Mouse (Mus musculus): ENCODE data around the gene Mettl26.

DNA sequence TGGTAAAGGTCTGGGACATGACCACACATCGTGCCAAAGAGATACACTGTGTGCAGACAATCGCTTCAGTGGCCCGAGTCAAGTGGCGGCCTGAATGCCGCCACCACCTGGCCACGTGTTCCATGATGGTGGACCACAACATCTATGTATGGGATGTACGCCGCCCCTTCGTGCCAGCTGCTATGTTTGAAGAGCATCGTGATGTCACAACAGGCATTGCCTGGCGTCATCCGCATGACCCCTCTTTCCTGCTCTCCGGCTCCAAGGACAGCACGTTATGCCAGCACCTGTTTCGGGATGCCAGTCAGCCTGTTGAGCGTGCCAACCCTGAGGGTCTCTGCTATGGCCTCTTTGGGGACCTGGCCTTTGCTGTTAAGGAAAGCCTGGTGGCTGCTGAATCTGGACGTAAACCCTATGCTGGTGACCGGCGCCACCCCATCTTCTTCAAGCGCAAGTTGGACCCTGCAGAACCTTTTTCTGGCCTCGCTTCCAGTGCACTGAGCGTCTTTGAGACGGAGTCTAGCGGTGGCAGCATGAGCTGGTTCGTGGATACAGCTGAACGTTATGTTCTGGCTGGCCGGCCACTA lies 48.8 kb upstream of the Mettl26 start:
- no peak for TF ChIP-seq CTCF (IDR thresholded peaks at IDR 0.05; ENCODE audit: borderline replicate concordance, control insufficient read depth, extremely low read depth, insufficient read depth, low read length, poor library complexity)
- TF ChIP-seq POLR2A (IDR thresholded peaks at IDR 0.05; ENCODE audit: control insufficient read depth, extremely low read depth, insufficient read depth, low read length, poor library complexity) = no peak
